Mouse (Mus musculus): ENCODE data around the gene Slc27a1.

DNA sequence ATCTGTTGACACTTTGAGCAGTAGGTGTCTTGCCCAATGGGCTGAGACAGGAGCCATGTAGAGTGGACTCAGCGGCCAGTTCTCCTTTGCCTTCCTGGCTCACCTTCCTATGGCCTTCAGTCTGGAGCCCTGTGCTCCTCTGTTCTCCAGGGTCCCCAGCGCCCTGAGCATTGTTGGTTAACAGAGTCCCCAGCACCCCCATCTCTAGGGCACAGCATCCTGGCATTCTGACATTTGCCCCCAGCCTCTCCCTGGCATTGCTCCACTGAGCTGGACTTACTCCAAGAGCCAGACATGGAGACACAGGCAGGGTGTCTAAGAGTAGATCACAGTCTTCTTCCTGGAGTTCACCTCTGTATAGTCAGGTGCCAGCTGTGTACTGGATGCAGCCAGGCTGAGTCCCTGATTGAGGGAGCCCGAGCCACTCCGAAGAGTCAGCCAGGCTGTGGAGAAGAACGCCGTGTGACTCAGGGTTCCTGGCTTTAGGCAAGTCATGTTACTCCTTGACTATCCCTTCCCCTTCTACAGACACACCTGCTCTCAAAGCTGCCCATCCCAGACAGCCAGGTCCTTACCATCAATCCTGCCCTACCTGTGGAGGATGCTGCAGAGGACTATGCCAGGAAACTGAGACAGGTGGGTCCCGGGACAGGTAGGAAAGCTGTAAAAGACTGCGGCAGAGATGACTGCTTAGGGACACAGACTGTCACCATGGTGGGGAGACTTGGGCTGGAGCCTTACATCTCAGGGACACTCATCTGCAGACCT, 25.1 kb downstream of the Slc27a1 start:
- TF ChIP-seq CTCF (conservative IDR thresholded peaks at IDR 0.05; ENCODE audit: insufficient read depth, insufficient read length, low read depth, low read length) (no peak), POLR2A (IDR thresholded peaks at IDR 0.05; ENCODE audit: low read depth, low read length) (no peak)
